Mouse (Mus musculus): ENCODE results near the gene P4ha1. TPM values are rescaled to one million over a fixed set of nuclear protein-coding genes. Genes with fewer than 3 reads are reported as not detected.

P4ha1 gene
- 16.0 and 21.0 TPM in 2 replicates for polyA plus RNA-seq (2012; rRNA removed)

DNA sequence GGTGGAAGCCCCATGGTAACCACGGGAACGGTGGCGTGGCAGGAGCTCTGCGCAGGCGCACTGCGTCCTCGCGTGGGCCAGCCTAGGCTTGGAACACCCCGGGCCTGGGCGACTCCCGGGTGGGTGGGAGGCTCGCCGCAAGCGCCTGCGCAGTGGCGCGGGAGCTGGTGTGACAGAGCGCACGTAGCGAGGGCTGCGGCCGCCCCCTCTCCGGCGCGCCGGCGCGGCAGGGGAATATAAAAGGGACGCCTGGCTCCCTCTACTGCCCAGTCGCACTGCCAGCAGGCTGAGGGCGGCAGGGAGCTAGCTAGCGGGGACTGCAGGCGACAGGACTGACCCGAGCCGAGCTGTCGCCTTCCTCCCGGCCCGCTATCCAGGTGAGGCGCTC, at the start of gene P4ha1:
P4ha1 (plus strand) TSS at position 197 of the 388 bp plus-strand sequence.
- peak; percentile 99 for DNase-seq (ENCODE audit: low read depth)
- TF ChIP-seq CTCF (IDR thresholded peaks at IDR 0.05; ENCODE audit: borderline replicate concordance, extremely low read depth, insufficient read depth, insufficient read length): peak; percentile 81
- peak; percentile 97 for TF ChIP-seq POLR2A (IDR thresholded peaks at IDR 0.05; ENCODE audit: borderline replicate concordance, extremely low read depth, insufficient read depth, insufficient read length, poor library complexity, severe bottlenecking)

GRCm38 (mm10) chr10:59275745-59276144, 47.4 kb upstream of the P4ha1 start:
- no peak for TF ChIP-seq POLR2A (IDR thresholded peaks at IDR 0.05; ENCODE audit: borderline replicate concordance, extremely low read depth, insufficient read depth, insufficient read length, poor library complexity, severe bottlenecking)
- no peak for TF ChIP-seq CTCF (IDR thresholded peaks at IDR 0.05; ENCODE audit: borderline replicate concordance, extremely low read depth, insufficient read depth, insufficient read length)
- DNase-seq (ENCODE audit: low read depth): no peak

DNA sequence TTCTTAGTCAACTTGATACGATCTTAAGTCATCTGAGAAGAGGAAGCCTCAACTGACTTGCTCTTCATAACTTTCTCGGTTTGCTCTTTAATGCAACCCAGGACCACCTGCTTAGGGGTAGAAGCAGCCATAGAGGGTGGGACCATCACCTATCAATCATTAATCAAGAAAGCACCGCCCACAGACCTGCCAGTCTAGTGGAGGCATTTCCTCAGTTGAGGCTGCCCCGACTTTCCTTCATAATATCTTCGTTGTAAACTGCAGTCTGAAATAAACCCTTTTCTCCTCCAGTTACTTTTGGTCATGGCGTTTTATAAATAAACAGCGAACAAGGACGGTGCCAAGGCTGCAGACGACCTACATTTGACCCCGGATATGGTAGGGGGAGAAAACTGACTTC, 46.0 kb upstream of the P4ha1 start:
- no peak for DNase-seq (ENCODE audit: low read depth)
- TF ChIP-seq POLR2A (IDR thresholded peaks at IDR 0.05; ENCODE audit: borderline replicate concordance, extremely low read depth, insufficient read depth, insufficient read length, poor library complexity, severe bottlenecking) (no peak), CTCF (IDR thresholded peaks at IDR 0.05; ENCODE audit: borderline replicate concordance, extremely low read depth, insufficient read depth, insufficient read length) (no peak)

DNA sequence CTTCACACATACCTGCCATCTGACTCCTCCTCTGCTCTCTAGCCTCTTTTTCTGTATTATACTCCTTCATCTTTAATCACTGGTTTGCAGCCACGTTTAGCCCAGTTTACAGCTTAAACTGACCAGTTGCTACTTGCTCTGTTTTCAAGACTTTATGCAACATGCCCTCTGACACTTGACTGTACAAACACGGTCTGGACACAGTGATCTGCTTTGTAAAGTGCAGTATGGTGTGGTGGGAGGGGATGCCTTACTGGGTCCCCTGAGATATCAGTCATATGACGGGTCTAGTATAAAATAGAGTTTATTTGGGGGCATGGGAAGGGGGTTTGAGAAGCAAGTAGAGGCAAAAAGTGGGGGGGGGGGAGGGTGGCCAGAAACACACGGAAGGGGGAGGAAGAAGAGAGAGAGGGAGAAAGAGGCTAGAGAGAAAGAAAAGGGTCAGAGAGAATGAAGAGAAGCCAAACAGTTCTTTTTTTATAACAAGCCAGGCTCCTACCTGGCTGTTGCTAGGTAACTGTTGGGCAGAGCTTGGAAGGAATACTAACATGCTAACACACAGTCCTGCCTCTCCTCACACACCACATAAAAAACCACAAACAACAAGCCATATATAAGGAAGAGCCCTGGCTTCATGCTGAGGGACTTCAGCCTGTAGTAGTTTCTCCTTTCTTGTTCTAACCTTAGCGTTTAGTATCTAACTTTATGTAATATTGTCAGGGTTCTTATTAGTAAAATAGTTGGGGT, 45.2 kb upstream of the P4ha1 start:
- TF ChIP-seq CTCF (IDR thresholded peaks at IDR 0.05; ENCODE audit: borderline replicate concordance, extremely low read depth, insufficient read depth, insufficient read length) (no peak), POLR2A (IDR thresholded peaks at IDR 0.05; ENCODE audit: borderline replicate concordance, extremely low read depth, insufficient read depth, insufficient read length, poor library complexity, severe bottlenecking) (no peak)
- DNase-seq (ENCODE audit: low read depth): peak; percentile 42

GRCm38 (mm10) chr10:59283164-59283563, 39.9 kb upstream of the P4ha1 start:
- no peak for DNase-seq (ENCODE audit: low read depth)

GRCm38 (mm10) chr10:59283749-59284148, 39.3 kb upstream of the P4ha1 start:
- TF ChIP-seq CTCF (IDR thresholded peaks at IDR 0.05; ENCODE audit: borderline replicate concordance, extremely low read depth, insufficient read depth, insufficient read length): no peak
- no peak for TF ChIP-seq POLR2A (IDR thresholded peaks at IDR 0.05; ENCODE audit: borderline replicate concordance, extremely low read depth, insufficient read depth, insufficient read length, poor library complexity, severe bottlenecking)

More at GRCm38 (mm10) chr10:59283164-59283563, 39.9 kb upstream of the P4ha1 start:
- no peak for TF ChIP-seq CTCF (IDR thresholded peaks at IDR 0.05; ENCODE audit: borderline replicate concordance, extremely low read depth, insufficient read depth, insufficient read length)
- TF ChIP-seq POLR2A (IDR thresholded peaks at IDR 0.05; ENCODE audit: borderline replicate concordance, extremely low read depth, insufficient read depth, insufficient read length, poor library complexity, severe bottlenecking): no peak

DNA sequence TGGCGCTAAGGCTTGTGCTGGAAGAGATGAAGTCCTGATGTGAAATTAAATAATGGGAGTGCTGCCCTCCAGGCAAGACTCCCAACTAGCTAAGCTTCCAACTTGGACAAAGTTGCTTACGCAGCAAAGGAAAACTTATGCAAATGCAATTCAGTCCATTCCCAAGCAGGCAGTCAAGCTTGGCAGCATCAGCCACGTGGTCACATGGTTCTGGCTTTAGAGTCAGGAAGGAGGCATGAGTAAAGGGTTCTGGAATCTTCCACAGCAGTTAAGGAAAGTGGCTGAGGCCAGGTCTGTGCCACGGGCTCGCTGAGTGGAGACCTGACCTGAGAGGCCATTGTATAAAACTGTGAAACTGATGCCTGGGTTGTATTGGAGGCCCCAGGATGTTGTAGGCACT, 37.6 kb upstream of the P4ha1 start:
- DNase-seq (ENCODE audit: low read depth): peak; percentile 63
- TF ChIP-seq POLR2A (IDR thresholded peaks at IDR 0.05; ENCODE audit: borderline replicate concordance, extremely low read depth, insufficient read depth, insufficient read length, poor library complexity, severe bottlenecking) (no peak), CTCF (IDR thresholded peaks at IDR 0.05; ENCODE audit: borderline replicate concordance, extremely low read depth, insufficient read depth, insufficient read length) (no peak)

More at GRCm38 (mm10) chr10:59283749-59284148, 39.3 kb upstream of the P4ha1 start:
- DNase-seq (ENCODE audit: low read depth): peak; percentile 53

DNA sequence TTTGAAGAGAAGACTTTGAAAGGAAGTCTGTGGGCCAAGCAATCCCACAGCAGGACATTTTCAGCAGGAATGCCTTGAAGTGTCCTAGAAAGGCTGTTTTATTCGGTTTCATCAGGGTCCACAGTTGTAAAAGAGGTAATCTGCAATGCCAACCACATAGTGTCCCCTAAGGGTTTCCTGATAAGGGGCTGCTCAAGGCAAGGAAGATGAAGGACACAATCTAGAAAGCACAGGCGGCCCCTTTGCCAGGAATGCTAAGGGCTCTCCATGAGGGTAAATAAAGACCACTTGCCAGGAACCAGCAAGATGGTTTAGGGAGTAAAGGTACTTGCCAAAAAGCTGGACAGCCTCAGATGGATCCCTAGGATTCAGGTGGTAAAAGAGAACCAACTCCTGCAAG, 35.8 kb upstream of the P4ha1 start:
- no peak for DNase-seq (ENCODE audit: low read depth)
- TF ChIP-seq CTCF (IDR thresholded peaks at IDR 0.05; ENCODE audit: borderline replicate concordance, extremely low read depth, insufficient read depth, insufficient read length): no peak
- TF ChIP-seq POLR2A (IDR thresholded peaks at IDR 0.05; ENCODE audit: borderline replicate concordance, extremely low read depth, insufficient read depth, insufficient read length, poor library complexity, severe bottlenecking): no peak

- DNase-seq (ENCODE audit: low read depth): no peak
- no peak for TF ChIP-seq CTCF (IDR thresholded peaks at IDR 0.05; ENCODE audit: borderline replicate concordance, extremely low read depth, insufficient read depth, insufficient read length)
- no peak for TF ChIP-seq POLR2A (IDR thresholded peaks at IDR 0.05; ENCODE audit: borderline replicate concordance, extremely low read depth, insufficient read depth, insufficient read length, poor library complexity, severe bottlenecking)
Observed at GRCm38 (mm10) chr10:59287662-59288061, 35.4 kb upstream of the P4ha1 start.

GRCm38 (mm10) chr10:59289062-59289461, 34.0 kb upstream of the P4ha1 start:
- no peak for DNase-seq (ENCODE audit: low read depth)
- TF ChIP-seq POLR2A (IDR thresholded peaks at IDR 0.05; ENCODE audit: borderline replicate concordance, extremely low read depth, insufficient read depth, insufficient read length, poor library complexity, severe bottlenecking) (no peak), CTCF (IDR thresholded peaks at IDR 0.05; ENCODE audit: borderline replicate concordance, extremely low read depth, insufficient read depth, insufficient read length) (peak; percentile 47; the same call in 1 of the 2 replicates)

DNA sequence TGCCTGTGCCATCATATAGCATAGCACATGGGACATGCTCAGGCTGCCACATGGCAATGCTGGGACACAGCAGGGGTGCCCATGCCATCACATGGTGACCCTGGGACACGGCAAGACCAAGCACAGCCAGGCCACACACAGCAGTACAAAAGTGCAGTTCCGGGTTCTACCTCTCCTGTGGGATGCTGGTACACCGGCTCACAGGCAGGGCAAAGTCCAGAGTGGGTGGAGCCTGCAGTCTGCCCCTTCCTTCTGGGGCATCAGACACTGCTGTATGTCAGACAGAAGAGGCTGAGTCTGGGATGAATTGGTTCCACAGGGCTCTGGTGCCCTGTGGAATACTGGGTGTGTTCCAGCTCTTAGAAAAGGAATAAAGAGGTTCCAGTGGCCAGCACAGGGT, 31.6 kb upstream of the P4ha1 start:
- TF ChIP-seq CTCF (IDR thresholded peaks at IDR 0.05; ENCODE audit: borderline replicate concordance, extremely low read depth, insufficient read depth, insufficient read length) (no peak), POLR2A (IDR thresholded peaks at IDR 0.05; ENCODE audit: borderline replicate concordance, extremely low read depth, insufficient read depth, insufficient read length, poor library complexity, severe bottlenecking) (no peak)
- DNase-seq (ENCODE audit: low read depth): no peak

GRCm38 (mm10) chr10:59292079-59292478, 31.0 kb upstream of the P4ha1 start:
- TF ChIP-seq POLR2A (IDR thresholded peaks at IDR 0.05; ENCODE audit: borderline replicate concordance, extremely low read depth, insufficient read depth, insufficient read length, poor library complexity, severe bottlenecking): no peak
- TF ChIP-seq CTCF (IDR thresholded peaks at IDR 0.05; ENCODE audit: borderline replicate concordance, extremely low read depth, insufficient read depth, insufficient read length): no peak

More at GRCm38 (mm10) chr10:59292079-59292478, 31.0 kb upstream of the P4ha1 start:
- no peak for DNase-seq (ENCODE audit: low read depth)
